Mouse (Mus musculus) kidney, adult 2 months (tissue): ENCODE results near the gene Ctr9.

ENCODE experiments used
- CTCF ChIP-seq: fragments of 200-500 bp; conservative IDR thresholded peaks from 2 replicates; pipeline ENCODE4 v1.5.1; 2011; ENCODE audit warnings: low read depth, mild to moderate bottlenecking, control low read depth, low read length, moderate library complexity, mixed read lengths; ENCODE audit not compliant: insufficient read depth, insufficient read length
- POLR2A ChIP-seq: fragments of 200-500 bp; IDR thresholded peaks from one replicate; pipeline ENCODE4 v1.6.1; 2011; ENCODE audit warnings: low read depth, low read length, control low read depth

GRCm38 (mm10) chr7:111055221-111055620 is 26.5 kb downstream of the Ctr9 start:
- TF ChIP-seq CTCF (no peak), POLR2A (no peak)
